21 mouse cellular contexts compared by ENCODE assay signal in the genomic region with DNA sequence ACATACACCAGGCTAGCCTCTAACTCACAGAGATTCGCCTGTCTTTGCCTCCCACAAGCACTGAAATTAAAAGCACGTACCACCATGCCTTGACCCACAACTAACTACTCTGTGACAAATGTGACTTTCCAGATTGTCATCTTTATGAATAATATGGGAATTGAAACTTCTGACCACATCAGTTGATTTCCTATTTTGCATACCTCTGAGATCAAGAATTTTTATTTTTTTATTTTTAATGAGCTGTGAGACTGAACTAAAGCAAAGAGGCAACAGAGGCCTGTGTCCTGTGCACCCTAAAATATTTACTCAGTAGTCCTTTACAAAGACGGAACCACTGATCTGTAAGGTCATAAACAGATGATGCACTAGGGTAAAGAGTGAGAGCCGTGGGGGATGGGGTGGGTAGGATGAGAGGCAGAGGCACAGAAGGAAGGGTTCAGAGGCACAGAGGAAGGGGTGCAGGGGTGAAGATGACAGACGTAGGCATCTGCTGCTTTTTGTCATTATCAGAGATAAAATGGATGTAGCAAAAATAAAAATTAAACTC.
DNase-seq lines count a peak whose midpoint lies in the region; TF ChIP-seq lines count a peak whose summit lies in the region.
"Had no signal": no experiment of that assay in that cellular context is flagged by ENCODE, and none has a peak within 500 bp of the region (broad histone marks: within the 10 kb centered on the region; RNA-seq: fewer than 3 reads in every experiment).

No protein-coding gene starts in this region.

- H3K79me2 ChIP-seq in CH12.LX (replicated peaks; ENCODE audit: control insufficient read depth, extremely low read depth, insufficient read depth, poor library complexity, severe bottlenecking), result no peaks in the 10 kb centered on the region

- no peaks in the 10 kb centered on the region for H3K9me3 ChIP-seq in CH12.LX (replicated peaks; ENCODE audit: low read length)
- H3K9me3 ChIP-seq: embryonic facial prominence, embryonic 13.5 days; embryonic facial prominence, embryonic 15.5 days; forebrain, embryonic 10.5 days; forebrain, embryonic 12.5 days had no signal

- H3K9ac ChIP-seq in CH12.LX (ENCODE audit: insufficient read depth, low read depth), result peak overlapping the region; percentile 30
- H3K9ac ChIP-seq: embryonic facial prominence, embryonic 13.5 days; embryonic facial prominence, embryonic 15.5 days; forebrain, embryonic 12.5 days had no signal

- peak; percentile 78 for TF ChIP-seq EP300 in CH12.LX (IDR thresholded peaks at IDR 0.05; ENCODE audit: low read length)

- H3K27ac ChIP-seq in CH12.LX (ENCODE audit: insufficient read depth, low read depth), result peak overlapping the region; percentile 43
- H3K27ac ChIP-seq: embryonic facial prominence, embryonic 13.5 days; embryonic facial prominence, embryonic 15.5 days; forebrain, embryonic 10.5 days; forebrain, embryonic 12.5 days had no signal

- H3K4me1 ChIP-seq in CH12.LX (ENCODE audit: control insufficient read depth in 1 of 2, insufficient read depth in 2 of 2), result peaks cover 14 to 31% of the 10 kb centered on the region in 2 experiments
- H3K4me1 ChIP-seq: embryonic facial prominence, embryonic 13.5 days; embryonic facial prominence, embryonic 15.5 days; forebrain, embryonic 10.5 days; forebrain, embryonic 12.5 days had no signal

- TF ChIP-seq RAD21 in CH12.LX (IDR thresholded peaks at IDR 0.05; ENCODE audit: low read depth, low read length), result no peak

- DNase-seq in heart, adult 11 months, result peak; percentile 70
- no peak for DNase-seq in heart, adult 9 months (ENCODE audit: low spot score in 2 of 2)
- DNase-seq in A20 (ENCODE audit: low read depth, low spot score) (peak; percentile 73), CH12.LX (ENCODE audit: extremely low read depth) (peak; percentile 36)
- no peak for DNase-seq in urinary bladder, adult 2 months (ENCODE audit: low spot score)
- DNase-seq: adrenal gland, adult 2 months; adrenal gland, postnatal 10 days; adrenal gland, postnatal 25 days; B cell, adult 2 months; cerebellum, adult 11 months; cerebellum, adult 18-20 months; cerebellum, adult 8-10 months; cerebellum, adult 9-11 months; cerebellum, postnatal 14 days; cerebellum, postnatal 36 days; embryo, embryonic 11 days had no signal

- TF ChIP-seq CTCF in CH12.LX (conservative IDR thresholded peaks at IDR 0.05 in 1 of 2, IDR thresholded peaks at IDR 0.05 in 1 of 2; ENCODE audit: low read depth in 2 of 2, low read length in 2 of 2), result no peak

- H3K4me3 ChIP-seq in CH12.LX (replicated peaks in 1 of 3; ENCODE audit: low read depth in 2 of 3, low read length in 2 of 3, poor library complexity in 1 of 3), result no peak overlapping the region
- H3K4me3 ChIP-seq: embryonic facial prominence, embryonic 13.5 days; embryonic facial prominence, embryonic 15.5 days; erythroblast, embryonic 14.5 days; forebrain, embryonic 10.5 days; forebrain, embryonic 12.5 days had no signal

- peak overlapping the region; percentile 51 for H3K4me2 ChIP-seq in CH12.LX (ENCODE audit: insufficient read depth, low read depth, poor library complexity, severe bottlenecking)
- H3K4me2 ChIP-seq: embryonic facial prominence, embryonic 13.5 days; embryonic facial prominence, embryonic 15.5 days; forebrain, embryonic 12.5 days had no signal

- in situ Hi-C loops in CH12.LX (cut with MboI; ENCODE audit: low pct_ligation_motif_present, low pct_unique_long_range_greater_than_20kb, low sequenced_read_pairs), result no loop called here

- TF ChIP-seq POLR2A in CH12.LX (IDR thresholded peaks at IDR 0.05; ENCODE audit: low read depth, low read length), result no peak

- H3K27me3 ChIP-seq in CH12.LX (replicated peaks), result no peaks in the 10 kb centered on the region
- H3K27me3 ChIP-seq: embryonic facial prominence, embryonic 13.5 days; embryonic facial prominence, embryonic 15.5 days; forebrain, embryonic 12.5 days had no signal

- no peaks in the 10 kb centered on the region for H3K36me3 ChIP-seq in CH12.LX (replicated peaks in 1 of 2; ENCODE audit: control insufficient read depth in 1 of 2, insufficient read depth in 1 of 2, low read length in 1 of 2)
- H3K36me3 ChIP-seq: embryonic facial prominence, embryonic 13.5 days; embryonic facial prominence, embryonic 15.5 days; forebrain, embryonic 10.5 days; forebrain, embryonic 12.5 days had no signal

- dilution Hi-C loops in CH12.LX (cut with MboI; ENCODE audit: extremely low pct_ligation_motif_present, extremely low pct_unique_long_range_greater_than_20kb, low sequenced_read_pairs), result no loop called here

TF ChIP-seq in CH12.LX, 34 proteins besides CTCF, POLR2A, EP300 and RAD21:
- no peak for TF ChIP-seq NRF1 (IDR thresholded peaks at IDR 0.05; ENCODE audit: low read depth, low read length)
- TF ChIP-seq ETS1 (conservative IDR thresholded peaks at IDR 0.05; ENCODE audit: low read depth, low read length), result 0 out of 2 replicates have a peak, but pooled peaks have one; percentile 31
- peak; percentile 82 for TF ChIP-seq IRF4 (IDR thresholded peaks at IDR 0.05; ENCODE audit: low read depth, low read length)
- TF ChIP-seq SIN3A (IDR thresholded peaks at IDR 0.05; ENCODE audit: low read length), result peak; percentile 40; the same call in 1 of the 2 replicates
- TF ChIP-seq CHD2 (IDR thresholded peaks at IDR 0.05; ENCODE audit: low read length), result peak; percentile 84
- no peak for TF ChIP-seq GABPA (IDR thresholded peaks at IDR 0.05; ENCODE audit: insufficient replicate concordance, low read depth, low read length)
- no peak for TF ChIP-seq E2F4 (IDR thresholded peaks at IDR 0.05; ENCODE audit: insufficient replicate concordance, low read depth, low read length)
- 0 out of 2 replicates have a peak, but pooled peaks have one; percentile 18 for TF ChIP-seq ELF1 (IDR thresholded peaks at IDR 0.05; ENCODE audit: low read depth, low read length)
- peak; percentile 53; the same call in 1 of the 2 replicates for TF ChIP-seq BHLHE40 (IDR thresholded peaks at IDR 0.05; ENCODE audit: low read depth, low read length)
- TF ChIP-seq UBTF (IDR thresholded peaks at IDR 0.05; ENCODE audit: low read depth, low read length), result no peak
- no peak for TF ChIP-seq TCF12 (IDR thresholded peaks at IDR 0.05; ENCODE audit: low read depth, low read length)
- no peak for TF ChIP-seq ZKSCAN1 (IDR thresholded peaks at IDR 0.05; ENCODE audit: borderline replicate concordance, low read depth, low read length)
- no peak for TF ChIP-seq POLR2AphosphoS2 (IDR thresholded peaks at IDR 0.05; ENCODE audit: low read depth, low read length)
- 0 out of 2 replicates have a peak, but pooled peaks have one; percentile 20 for TF ChIP-seq RCOR1 (conservative IDR thresholded peaks at IDR 0.05; ENCODE audit: low read depth, low read length)
- TF ChIP-seq MXI1 (IDR thresholded peaks at IDR 0.05; ENCODE audit: low read depth, low read length), result no peak; the same call in 1 of the 2 replicates
- TF ChIP-seq JUND (conservative IDR thresholded peaks at IDR 0.05; ENCODE audit: low read depth, low read length), result peak; percentile 76
- peak; percentile 76 for TF ChIP-seq ZNF384 (IDR thresholded peaks at IDR 0.05; ENCODE audit: low read depth, low read length)
- TF ChIP-seq MYC (IDR thresholded peaks at IDR 0.05; ENCODE audit: low read depth, low read length), result peak; percentile 61; the same call in 1 of the 2 replicates
- no peak for TF ChIP-seq MAX (IDR thresholded peaks at IDR 0.05; ENCODE audit: low read length)
- TF ChIP-seq CHD1 (IDR thresholded peaks at IDR 0.05; ENCODE audit: low read depth, low read length), result peak; percentile 79; the same call in 1 of the 2 replicates
- no peak for TF ChIP-seq PAX5 (IDR thresholded peaks at IDR 0.05; ENCODE audit: low read length)
- no peak for TF ChIP-seq MAZ (IDR thresholded peaks at IDR 0.05; ENCODE audit: low read depth, low read length)
- TF ChIP-seq USF1 (IDR thresholded peaks at IDR 0.05; ENCODE audit: low read depth, low read length), result no peak
- TF ChIP-seq KAT2A (IDR thresholded peaks at IDR 0.05; ENCODE audit: insufficient replicate concordance, low read length), result no peak
- no peak for TF ChIP-seq ZC3H11A (IDR thresholded peaks at IDR 0.05; ENCODE audit: low read depth, low read length)
- no peak; the same call in 1 of the 2 replicates for TF ChIP-seq MAFK (IDR thresholded peaks at IDR 0.05; ENCODE audit: insufficient replicate concordance, low read length)
- TF ChIP-seq TBP (conservative IDR thresholded peaks at IDR 0.05; ENCODE audit: low read depth, low read length), result no peak
- TF ChIP-seq HCFC1 (IDR thresholded peaks at IDR 0.05; ENCODE audit: low read depth, low read length), result no peak
- no peak for TF ChIP-seq MEF2A (IDR thresholded peaks at IDR 0.05; ENCODE audit: borderline replicate concordance, low read depth, low read length)
- no peak for TF ChIP-seq ZMIZ1 (IDR thresholded peaks at IDR 0.05; ENCODE audit: low read depth, low read length)
- no peak for TF ChIP-seq USF2 (conservative IDR thresholded peaks at IDR 0.05; ENCODE audit: low read depth, low read length)
- TF ChIP-seq SMC3 (IDR thresholded peaks at IDR 0.05; ENCODE audit: low read depth, low read length), result no peak
- TF ChIP-seq JUN (IDR thresholded peaks at IDR 0.05; ENCODE audit: insufficient read depth, low read depth, low read length), result peak; percentile 43; the same call in 1 of the 2 replicates
- TF ChIP-seq NELFE (IDR thresholded peaks at IDR 0.05; ENCODE audit: low read depth, low read length), result no peak; the same call in 1 of the 2 replicates
TF ChIP-seq in CH12.LX: peak in this region for 12.

Comparison
In these comparisons a context has a peak if more than half of its experiments do, and no peak if none do; other contexts are left out.
1. DNase-seq: peak in heart, adult 11 months (single experiment), A20 (single experiment) and CH12.LX (single experiment); none in heart, adult 9 months (0 of 2) and urinary bladder, adult 2 months (single experiment).